Mouse (Mus musculus) thymus, postnatal 0 days (tissue): ENCODE results near the gene Plxna2. TPM values are rescaled to one million over a fixed set of nuclear protein-coding genes. Genes with fewer than 3 reads are reported as not detected.

Experiments used
- DNase-seq: peaks from one replicate; pipeline ENCODE4 v3.0.0-alpha.2; 2015; ENCODE audit warnings: low spot score
- polyA plus RNA-seq: library from polyadenylated mRNA; unstranded; fragments of >200 nt; fragmentation: Nextera tagmentation; extraction: Ambion mirVana; gene quantifications from 2 replicates; pipeline ENCODE4 v1.2.1, GENCODE M21; 2015

Plxna2 gene
- polyA plus RNA-seq, 1 experiment from 2014 or later, result 0.95 TPM

- DNase-seq, result no peak
Observed at GRCm38 (mm10) chr1:194660426-194661119, 42.6 kb downstream of the Plxna2 start.

GRCm38 (mm10) chr1:194663021-194663420 is 45.0 kb downstream of the Plxna2 start:
- no peak for DNase-seq

- DNase-seq, result no peak
Observed at GRCm38 (mm10) chr1:194665715-194666114, 47.7 kb downstream of the Plxna2 start.

GRCm38 (mm10) chr1:194671783-194672524 is 53.9 kb downstream of the Plxna2 start:
- DNase-seq, result no peak

GRCm38 (mm10) chr1:194672525-194672894 is 54.5 kb downstream of the Plxna2 start:
- no peak for DNase-seq

GRCm38 (mm10) chr1:194673229-194673628 is 55.2 kb downstream of the Plxna2 start:
- DNase-seq, result no peak

GRCm38 (mm10) chr1:194675106-194675890 is 57.3 kb downstream of the Plxna2 start:
- DNase-seq, result no peak

- DNase-seq, result no peak
Observed at GRCm38 (mm10) chr1:194675891-194676200, 57.8 kb downstream of the Plxna2 start.

- DNase-seq, result no peak
Observed at GRCm38 (mm10) chr1:194677878-194678277, 59.9 kb downstream of the Plxna2 start.

- no peak for DNase-seq
Observed at GRCm38 (mm10) chr1:194679147-194679546, 61.1 kb downstream of the Plxna2 start.

GRCm38 (mm10) chr1:194680136-194680535 is 62.1 kb downstream of the Plxna2 start:
- DNase-seq, result no peak

GRCm38 (mm10) chr1:194682021-194682420 is 64.0 kb downstream of the Plxna2 start:
- no peak for DNase-seq

GRCm38 (mm10) chr1:194683132-194683531 is 65.1 kb downstream of the Plxna2 start:
- no peak for DNase-seq

GRCm38 (mm10) chr1:194685896-194686295 is 67.9 kb downstream of the Plxna2 start:
- DNase-seq, result no peak

GRCm38 (mm10) chr1:194687746-194688145 is 69.7 kb downstream of the Plxna2 start:
- no peak for DNase-seq

- no peak for DNase-seq
Observed at GRCm38 (mm10) chr1:194688161-194688560, 70.1 kb downstream of the Plxna2 start.

GRCm38 (mm10) chr1:194693063-194693462 is 75.0 kb downstream of the Plxna2 start:
- DNase-seq, result no peak

- no peak for DNase-seq
Observed at GRCm38 (mm10) chr1:194693488-194693887, 75.5 kb downstream of the Plxna2 start.

- DNase-seq, result no peak
Observed at GRCm38 (mm10) chr1:194694805-194695204, 76.8 kb downstream of the Plxna2 start.

- no peak for DNase-seq
Observed at GRCm38 (mm10) chr1:194697439-194697838, 79.4 kb downstream of the Plxna2 start.

GRCm38 (mm10) chr1:194699321-194699720 is 81.3 kb downstream of the Plxna2 start:
- no peak for DNase-seq

- no peak for DNase-seq
Observed at GRCm38 (mm10) chr1:194703235-194703634, 85.2 kb downstream of the Plxna2 start.
